Mouse (Mus musculus): ENCODE data around the gene Ddx25. TPM values are rescaled to one million over a fixed set of nuclear protein-coding genes. Genes with fewer than 3 reads are reported as not detected.

Ddx25 gene
- polyA plus RNA-seq, 1 experiment from 2014 or later, result 0.50 TPM

DNA sequence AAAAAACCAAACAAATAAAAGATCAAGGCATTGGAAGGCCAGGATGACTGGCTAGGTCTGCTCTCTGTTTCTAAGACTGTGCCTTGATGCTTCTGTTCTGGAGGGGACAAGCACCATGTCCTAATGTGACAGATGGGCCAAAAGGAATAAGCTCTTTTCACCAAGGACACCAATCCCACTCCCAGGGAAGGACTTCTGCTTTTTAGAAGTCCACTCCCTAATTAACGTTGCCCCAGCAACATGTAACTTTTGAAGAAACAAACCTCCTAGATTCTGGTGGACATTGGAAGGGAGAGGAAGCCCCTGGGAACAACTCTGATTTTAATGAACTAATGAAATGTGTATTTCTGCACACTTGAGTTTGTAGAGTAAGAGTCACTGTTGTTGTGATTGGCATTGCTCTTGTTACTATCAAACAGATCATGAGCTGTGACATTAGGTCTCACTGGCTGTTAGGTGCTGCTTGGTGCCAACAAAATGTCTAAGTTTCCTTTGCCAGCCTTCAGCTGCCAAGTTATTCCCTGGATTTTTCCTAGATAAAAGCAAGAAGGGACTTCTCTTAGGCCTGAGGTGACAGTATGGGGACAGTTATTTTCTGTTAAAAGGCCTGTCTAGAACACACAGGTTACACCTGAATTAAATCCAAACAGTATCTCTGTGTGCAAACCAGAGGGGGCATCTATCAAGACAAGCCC, 35.4 kb downstream of the Ddx25 start:
- no peaks in the 10 kb centered on the region for H3K9me3 ChIP-seq (ENCODE audit: control insufficient read depth)
- no peak overlapping the region for H3K27ac ChIP-seq (ENCODE audit: low read depth, low read length)

DNA sequence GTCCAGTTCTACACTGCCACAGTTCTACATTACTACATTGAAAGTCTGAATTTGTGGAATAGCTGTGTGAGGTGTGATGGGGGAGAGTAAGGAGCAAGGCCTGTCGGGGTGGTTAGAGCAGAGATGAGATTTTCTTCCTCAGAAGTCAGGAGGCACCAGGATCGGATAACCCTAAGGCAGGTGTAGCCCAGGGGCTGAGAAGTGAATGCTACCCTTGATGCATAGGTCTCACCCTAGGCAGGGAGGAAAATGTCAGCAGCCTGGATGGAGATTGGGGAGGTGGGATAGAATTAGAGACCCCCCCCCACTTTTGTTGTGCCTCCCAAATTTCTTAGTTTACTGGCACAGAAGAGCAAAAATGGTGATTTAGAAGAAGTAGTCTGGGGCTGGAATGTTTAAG, 36.1 kb downstream of the Ddx25 start:
- Histone ChIP-seq H3K4me1 (replicated peaks; ENCODE audit: control insufficient read depth, insufficient read depth, low read length) (no peaks in the 10 kb centered on the region), H3K4me3 (ENCODE audit: low read depth, low read length) (no peak overlapping the region), H3K27me3 (replicated peaks; ENCODE audit: control insufficient read depth, insufficient read depth, low read length) (no peaks in the 10 kb centered on the region), H3K9me3 (ENCODE audit: control insufficient read depth) (no peaks in the 10 kb centered on the region), H3K36me3 (ENCODE audit: control insufficient read depth, insufficient read depth) (no peaks in the 10 kb centered on the region), H3K4me2 (replicated peaks; ENCODE audit: low read depth) (no peak overlapping the region), H3K27ac (ENCODE audit: low read depth, low read length) (no peak overlapping the region), H3K9ac (ENCODE audit: low read depth, low read length) (no peak overlapping the region)
- no peak for ATAC-seq
- no peak for TF ChIP-seq CTCF (IDR thresholded peaks at IDR 0.05; ENCODE audit: low read depth)
- 83% methylated on average over 2 of the region's 2 CpGs for whole genome bisulfite sequencing

More for the DNA sequence above, 35.4 kb downstream of the Ddx25 start:
- no peak for ATAC-seq
- WGBS, result 71% methylated on average over 1 of the region's 1 CpGs
- no peaks in the 10 kb centered on the region for H3K4me1 ChIP-seq (replicated peaks; ENCODE audit: control insufficient read depth, insufficient read depth, low read length)
- H3K4me3 ChIP-seq (ENCODE audit: low read depth, low read length), result no peak overlapping the region
- TF ChIP-seq CTCF (IDR thresholded peaks at IDR 0.05; ENCODE audit: low read depth), result no peak
- no peak overlapping the region for H3K9ac ChIP-seq (ENCODE audit: low read depth, low read length)
- no peaks in the 10 kb centered on the region for H3K27me3 ChIP-seq (replicated peaks; ENCODE audit: control insufficient read depth, insufficient read depth, low read length)
- H3K36me3 ChIP-seq (ENCODE audit: control insufficient read depth, insufficient read depth), result no peaks in the 10 kb centered on the region
- no peak overlapping the region for H3K4me2 ChIP-seq (replicated peaks; ENCODE audit: low read depth)

DNA sequence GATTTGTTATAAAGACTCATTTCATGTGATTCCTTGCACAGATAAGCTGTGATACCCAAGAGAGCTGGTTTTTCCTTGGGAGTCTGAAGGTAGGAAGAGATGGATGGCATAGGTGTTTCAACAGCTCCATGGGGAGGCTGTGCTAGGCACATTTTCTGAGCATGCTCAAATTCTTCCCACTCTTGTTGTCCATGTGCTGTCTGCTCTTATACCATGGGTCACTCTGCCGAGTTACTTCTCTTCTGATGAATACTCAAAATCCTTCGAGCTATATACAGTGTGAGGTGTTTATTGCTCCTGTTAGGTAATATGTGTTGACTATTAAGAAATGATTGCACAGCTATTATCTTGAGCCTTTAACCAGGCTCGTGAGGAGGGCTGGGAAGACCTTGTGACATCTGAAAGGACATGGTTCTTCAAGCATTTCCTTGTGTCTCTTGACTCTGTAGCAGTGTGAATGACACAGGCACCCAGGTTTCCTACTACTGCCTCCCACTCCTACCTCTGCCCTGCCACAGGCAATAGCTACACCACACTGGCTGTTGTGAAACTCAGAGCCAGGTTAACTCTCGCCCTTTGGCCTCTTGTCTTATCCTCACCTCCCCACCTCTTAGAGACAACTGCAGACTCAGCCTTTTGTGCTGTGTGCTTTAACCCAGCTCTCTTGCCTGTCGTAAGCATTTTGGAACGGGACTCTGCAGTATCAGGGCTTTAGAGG, 37.5 kb downstream of the Ddx25 start:
- TF ChIP-seq CTCF (IDR thresholded peaks at IDR 0.05; ENCODE audit: low read depth), result no peak
- peak overlapping the region; percentile 30; the same call in 1 of the 2 replicates for H3K4me2 ChIP-seq (replicated peaks; ENCODE audit: low read depth)
- H3K4me1 ChIP-seq (replicated peaks; ENCODE audit: control insufficient read depth, insufficient read depth, low read length), result no peaks in the 10 kb centered on the region
- peak; percentile 96 for ATAC-seq
- H3K36me3 ChIP-seq (ENCODE audit: control insufficient read depth, insufficient read depth), result no peaks in the 10 kb centered on the region
- WGBS, result 28% methylated on average over 6 of the region's 6 CpGs
- H3K27ac ChIP-seq (ENCODE audit: low read depth, low read length), result peak overlapping the region; percentile 86
- H3K9me3 ChIP-seq (ENCODE audit: control insufficient read depth), result no peaks in the 10 kb centered on the region
- H3K4me3 ChIP-seq (ENCODE audit: low read depth, low read length), result no peak overlapping the region
- H3K9ac ChIP-seq (ENCODE audit: low read depth, low read length), result no peak overlapping the region
- no peaks in the 10 kb centered on the region for H3K27me3 ChIP-seq (replicated peaks; ENCODE audit: control insufficient read depth, insufficient read depth, low read length)

DNA sequence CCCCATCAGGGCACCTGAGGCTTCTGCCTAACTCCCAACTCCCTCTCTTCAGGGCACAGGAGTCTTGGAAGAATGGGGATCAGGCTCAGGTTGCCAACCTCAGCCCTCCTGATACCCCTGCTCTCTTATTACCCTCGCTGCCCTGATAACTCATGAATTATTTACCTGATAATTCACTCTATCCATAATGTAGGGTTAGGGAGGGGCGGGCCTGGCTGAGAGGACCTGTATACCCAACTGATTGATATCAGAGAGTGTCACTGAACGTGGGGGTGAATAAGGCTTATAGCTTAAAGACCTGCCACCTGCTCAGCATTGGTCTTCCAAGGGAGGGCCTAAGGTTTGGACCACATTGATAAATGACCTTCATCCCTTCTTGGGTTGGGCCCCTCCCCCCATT, 40.2 kb downstream of the Ddx25 start, which contains the start of gene Gm1113:
Gene Gm1113, minus strand, starts transcription at position 101 of the 400 bp plus-strand sequence.
- H3K9ac ChIP-seq (ENCODE audit: low read depth, low read length), result no peak within 1 kb of the TSS
- H3K4me2 ChIP-seq (replicated peaks; ENCODE audit: low read depth), result no peak within 1 kb of the TSS
- no peak within 1 kb of the TSS for H3K4me3 ChIP-seq (ENCODE audit: low read depth, low read length)
- H3K27me3 ChIP-seq (replicated peaks; ENCODE audit: control insufficient read depth, insufficient read depth, low read length), result no peaks in the 10 kb centered on the region
- no peak for TF ChIP-seq CTCF (IDR thresholded peaks at IDR 0.05; ENCODE audit: low read depth)
- H3K9me3 ChIP-seq (ENCODE audit: control insufficient read depth), result no peaks in the 10 kb centered on the region
- H3K36me3 ChIP-seq (ENCODE audit: control insufficient read depth, insufficient read depth), result no peaks in the 10 kb centered on the region
- H3K4me1 ChIP-seq (replicated peaks; ENCODE audit: control insufficient read depth, insufficient read depth, low read length), result no peaks in the 10 kb centered on the region
- 59% methylated on average over 3 of the region's 3 CpGs for WGBS
- no peak for ATAC-seq
- no peak within 1 kb of the TSS for H3K27ac ChIP-seq (ENCODE audit: low read depth, low read length)

DNA sequence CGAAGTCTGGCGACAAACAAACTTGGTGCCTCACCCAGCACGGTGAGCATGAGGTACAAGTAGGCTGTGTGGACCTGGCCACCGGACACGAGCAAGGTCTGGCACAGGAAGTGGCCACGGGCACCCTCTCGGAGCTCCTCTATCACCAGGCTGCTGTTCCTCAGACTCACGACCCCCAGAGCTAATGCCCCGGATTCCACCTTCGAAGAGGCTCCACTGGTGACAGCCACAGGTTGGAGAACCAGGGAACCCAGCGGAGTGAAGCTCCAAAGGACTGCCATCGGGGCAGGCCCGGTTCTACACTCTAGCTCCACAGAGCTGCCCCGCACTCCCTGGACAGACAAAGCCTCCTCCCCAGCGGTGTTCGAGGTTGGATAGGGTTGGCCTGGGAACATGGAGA, 41.6 kb downstream of the Ddx25 start:
- Histone ChIP-seq H3K4me3 (ENCODE audit: low read depth, low read length) (no peak overlapping the region), H3K9ac (ENCODE audit: low read depth, low read length) (no peak overlapping the region), H3K4me2 (replicated peaks; ENCODE audit: low read depth) (no peak overlapping the region), H3K27me3 (replicated peaks; ENCODE audit: control insufficient read depth, insufficient read depth, low read length) (no peaks in the 10 kb centered on the region), H3K9me3 (ENCODE audit: control insufficient read depth) (no peaks in the 10 kb centered on the region), H3K27ac (ENCODE audit: low read depth, low read length) (no peak overlapping the region), H3K4me1 (replicated peaks; ENCODE audit: control insufficient read depth, insufficient read depth, low read length) (no peaks in the 10 kb centered on the region), H3K36me3 (ENCODE audit: control insufficient read depth, insufficient read depth) (no peaks in the 10 kb centered on the region)
- 90% methylated on average over 16 of the region's 16 CpGs for WGBS
- ATAC-seq, result no peak
- no peak for TF ChIP-seq CTCF (IDR thresholded peaks at IDR 0.05; ENCODE audit: low read depth)

DNA sequence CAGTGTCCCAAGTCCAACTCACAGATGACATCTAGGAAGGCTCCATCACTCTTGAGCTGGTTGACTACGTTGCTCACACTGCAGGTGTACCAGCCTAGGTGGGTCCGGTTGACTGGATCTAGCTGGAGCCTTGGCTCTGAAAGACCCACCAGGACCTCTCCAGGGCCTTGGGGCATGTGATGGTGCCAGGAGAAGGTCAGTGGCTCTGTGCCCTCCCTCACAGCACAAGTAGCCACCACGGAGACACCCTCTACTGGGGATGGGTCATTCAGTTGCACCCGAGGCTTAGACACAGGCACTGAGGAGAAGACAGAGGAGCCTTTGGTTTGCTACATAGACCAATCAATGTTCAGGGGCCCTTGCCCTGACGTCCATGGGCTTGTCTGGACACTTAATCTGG, 42.1 kb downstream of the Ddx25 start:
- WGBS, result 86% methylated on average over 5 of the region's 5 CpGs
- no peaks in the 10 kb centered on the region for H3K9me3 ChIP-seq (ENCODE audit: control insufficient read depth)
- no peak for ATAC-seq
- no peak overlapping the region for H3K9ac ChIP-seq (ENCODE audit: low read depth, low read length)
- no peak for TF ChIP-seq CTCF (IDR thresholded peaks at IDR 0.05; ENCODE audit: low read depth)
- H3K4me2 ChIP-seq (replicated peaks; ENCODE audit: low read depth), result no peak overlapping the region
- no peaks in the 10 kb centered on the region for H3K4me1 ChIP-seq (replicated peaks; ENCODE audit: control insufficient read depth, insufficient read depth, low read length)
- H3K36me3 ChIP-seq (ENCODE audit: control insufficient read depth, insufficient read depth), result no peaks in the 10 kb centered on the region
- H3K4me3 ChIP-seq (ENCODE audit: low read depth, low read length), result no peak overlapping the region
- H3K27me3 ChIP-seq (replicated peaks; ENCODE audit: control insufficient read depth, insufficient read depth, low read length), result no peaks in the 10 kb centered on the region
- H3K27ac ChIP-seq (ENCODE audit: low read depth, low read length), result no peak overlapping the region

Data from intestine, postnatal 0 days (tissue).